Mouse (Mus musculus) liver, adult (tissue): ENCODE measurements around the gene Prss46.

Experiments
- GATA4 ChIP-seq: IDR thresholded peaks from 2 replicates; pipeline ENCODE4 v1.6.1; 2014; ENCODE audit warnings: mild to moderate bottlenecking, low read length; ENCODE audit not compliant: insufficient replicate concordance

Gene Prss46

DNA sequence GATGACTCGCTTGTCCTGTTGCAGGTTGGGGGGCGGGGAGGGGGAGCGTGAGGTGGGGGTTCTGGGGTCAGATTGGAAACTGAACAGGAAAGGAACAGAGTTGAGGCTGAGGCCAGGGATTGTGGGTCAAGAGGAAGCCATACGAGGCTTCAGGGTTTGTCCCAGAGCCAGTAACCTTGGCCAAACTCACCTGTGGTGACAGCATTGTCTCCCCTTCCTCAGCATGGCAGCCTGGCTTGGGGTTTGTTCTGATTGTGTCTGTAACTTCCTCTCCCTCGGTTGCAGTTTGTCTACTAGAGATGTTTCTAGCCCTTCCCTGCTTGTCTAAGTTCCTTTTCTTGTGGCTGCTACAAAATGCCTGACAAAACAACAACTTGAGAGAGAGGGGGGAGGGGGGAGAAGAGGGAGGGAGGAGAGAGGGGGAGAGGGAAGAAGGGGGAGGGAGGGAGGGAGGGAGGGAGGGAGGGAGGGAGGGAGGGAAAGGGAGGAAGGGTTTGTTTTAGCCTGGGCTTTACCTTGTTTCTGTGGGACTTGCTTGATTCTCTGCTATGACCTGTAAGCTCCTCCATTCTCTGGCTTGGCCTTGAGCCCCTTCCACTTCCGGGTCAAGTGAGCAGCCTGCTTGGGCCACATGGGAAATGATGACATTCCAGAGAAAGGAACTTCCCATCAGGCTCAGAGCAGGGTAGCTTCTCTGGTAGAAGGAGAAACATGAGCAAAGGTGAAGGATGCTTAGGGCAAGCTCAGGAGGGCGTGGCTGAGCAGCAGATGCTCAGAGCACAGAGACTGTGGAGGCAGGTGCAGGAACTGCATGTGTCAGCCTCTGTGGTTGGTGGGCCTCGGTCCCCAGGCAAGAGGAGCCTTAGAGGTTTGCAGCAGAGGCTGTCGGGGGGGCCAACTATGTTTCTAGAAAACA lies 43.3 kb downstream of the Prss46 start:
- no peak for TF ChIP-seq GATA4

DNA sequence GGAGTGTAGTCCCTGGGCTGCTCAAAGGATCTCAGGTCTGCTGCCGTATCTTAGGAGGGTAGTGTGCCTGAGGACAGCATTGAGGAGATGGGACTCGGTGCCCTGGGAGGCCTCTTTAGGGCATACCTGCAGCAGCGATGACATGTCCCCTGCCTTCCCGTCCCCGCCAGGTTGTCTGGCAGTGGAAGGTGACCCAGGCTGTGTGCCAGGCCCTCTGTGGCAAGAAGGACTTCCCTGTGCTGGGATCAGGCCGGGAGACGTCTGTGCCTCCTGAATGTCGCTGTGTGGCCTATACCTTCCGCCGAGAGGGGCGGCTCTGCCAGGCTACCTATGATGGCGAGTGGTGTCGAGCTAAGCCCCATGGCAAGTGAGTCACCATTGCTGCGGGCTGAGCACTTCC lies 44.6 kb downstream of the Prss46 start:
- no peak for TF ChIP-seq GATA4

DNA sequence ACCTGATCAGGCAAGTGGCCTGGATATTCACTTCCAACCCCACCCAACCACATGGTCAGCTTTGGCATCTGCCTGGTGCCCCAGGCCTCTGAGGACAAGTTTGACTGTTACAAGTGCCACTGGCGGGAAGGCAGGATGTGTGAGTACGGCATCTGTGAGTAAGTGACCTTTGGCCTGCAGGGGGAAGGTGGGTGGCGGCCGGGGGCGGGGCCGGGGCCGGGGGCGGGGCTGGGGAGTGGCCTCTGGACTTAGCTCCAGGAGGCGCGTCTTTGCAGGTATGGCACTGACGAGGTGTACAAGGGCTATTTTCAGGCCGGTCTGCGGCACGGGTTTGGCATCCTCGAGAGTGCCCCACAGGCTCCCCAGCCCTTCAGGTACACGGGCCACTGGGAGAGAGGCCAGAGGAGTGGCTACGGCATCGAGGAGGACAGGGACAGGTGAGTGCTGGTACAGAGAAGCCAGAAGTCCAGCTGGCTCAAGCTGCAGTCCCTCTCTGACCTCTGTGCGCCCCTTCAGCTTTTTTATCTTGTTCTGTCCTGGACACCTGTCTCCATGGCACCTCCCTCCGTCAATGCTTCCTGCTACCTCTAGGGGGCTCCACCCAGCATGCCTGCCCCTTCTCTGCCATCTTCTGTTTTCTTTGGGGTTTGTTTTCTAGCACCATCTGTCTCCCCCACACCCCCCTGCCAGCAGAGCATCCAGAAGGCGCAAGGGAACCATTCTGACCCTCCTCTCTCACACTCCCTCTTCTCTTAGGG lies 45.9 kb downstream of the Prss46 start:
- TF ChIP-seq GATA4: no peak

- TF ChIP-seq GATA4: no peak
These were observed 46.9 kb downstream of the Prss46 start for GRCm38 (mm10) chr9:110891077-110891828.

DNA sequence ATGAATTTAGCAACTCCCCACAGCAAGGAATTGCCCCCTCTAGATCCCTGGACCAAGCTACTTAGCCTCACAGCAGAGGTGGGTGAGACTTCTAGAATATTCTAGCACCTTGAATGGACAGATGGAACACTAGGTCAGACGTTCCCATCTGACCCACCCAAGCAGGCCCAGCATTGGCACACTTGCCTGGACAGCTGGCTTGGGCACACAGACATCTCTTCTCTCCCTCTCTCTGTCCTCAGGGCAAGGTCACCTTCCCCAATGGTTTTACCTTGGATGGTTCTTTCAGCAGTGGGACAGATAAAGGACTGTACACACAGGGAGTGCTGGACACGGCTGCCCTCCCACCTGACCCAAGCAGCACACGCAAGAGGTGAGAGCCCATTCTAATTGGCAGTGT lies 48.2 kb downstream of the Prss46 start:
- TF ChIP-seq GATA4: no peak

GRCm38 (mm10) chr9:110893429-110893828 lies 49.1 kb downstream of the Prss46 start:
- TF ChIP-seq GATA4: no peak

GRCm38 (mm10) chr9:110895507-110895906 lies 51.2 kb downstream of the Prss46 start:
- no peak for TF ChIP-seq GATA4

- TF ChIP-seq GATA4: no peak
These were observed 51.7 kb downstream of the Prss46 start for GRCm38 (mm10) chr9:110895994-110896393.

DNA sequence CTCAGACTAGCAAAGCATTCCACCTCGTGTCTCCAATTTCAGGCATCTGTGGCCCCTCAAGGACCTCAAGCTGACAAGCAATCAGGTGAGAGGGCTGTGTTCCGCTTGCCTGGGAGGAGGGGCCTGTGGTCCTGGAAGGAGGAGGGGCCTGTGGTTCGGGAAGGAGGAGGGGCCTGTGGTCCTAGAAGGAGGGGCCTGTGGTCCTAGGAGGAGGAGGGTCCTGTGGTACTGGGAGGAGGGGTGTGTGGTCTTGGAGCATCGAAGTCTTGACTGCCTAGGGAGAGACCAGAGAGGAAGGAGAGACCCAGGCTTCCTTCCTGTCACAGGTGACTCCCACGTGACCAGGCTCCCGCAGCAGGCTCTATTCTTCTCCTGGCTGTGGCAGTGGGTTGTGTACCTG lies 52.3 kb downstream of the Prss46 start:
- no peak for TF ChIP-seq GATA4

DNA sequence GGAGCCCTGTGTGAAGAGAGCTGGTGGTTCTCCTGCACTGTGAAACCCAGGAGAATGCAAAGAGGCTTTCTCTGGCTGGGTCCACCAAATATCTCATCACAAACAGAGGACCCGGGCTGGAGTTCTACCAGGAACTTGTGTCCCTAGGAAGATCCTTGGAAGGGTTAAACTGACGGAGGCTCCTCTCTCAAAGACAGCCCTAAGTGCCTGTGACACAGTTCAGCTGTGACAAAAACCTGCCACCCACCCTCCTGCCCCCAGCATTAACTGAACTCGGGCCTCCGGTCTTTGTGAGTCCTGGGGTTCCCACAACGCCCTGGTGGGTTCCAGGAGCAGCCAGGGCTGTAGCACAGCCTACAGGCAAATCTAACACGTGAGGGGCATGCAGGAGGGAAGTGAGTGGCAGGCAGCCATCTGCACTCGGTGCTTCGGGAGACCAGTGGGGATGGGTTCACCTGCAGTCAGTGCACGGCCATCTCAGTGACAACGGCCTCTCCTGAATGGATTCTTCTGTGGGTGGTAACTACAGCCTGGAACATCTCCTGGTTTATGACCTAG lies 55.2 kb downstream of the Prss46 start:
- TF ChIP-seq GATA4: no peak

DNA sequence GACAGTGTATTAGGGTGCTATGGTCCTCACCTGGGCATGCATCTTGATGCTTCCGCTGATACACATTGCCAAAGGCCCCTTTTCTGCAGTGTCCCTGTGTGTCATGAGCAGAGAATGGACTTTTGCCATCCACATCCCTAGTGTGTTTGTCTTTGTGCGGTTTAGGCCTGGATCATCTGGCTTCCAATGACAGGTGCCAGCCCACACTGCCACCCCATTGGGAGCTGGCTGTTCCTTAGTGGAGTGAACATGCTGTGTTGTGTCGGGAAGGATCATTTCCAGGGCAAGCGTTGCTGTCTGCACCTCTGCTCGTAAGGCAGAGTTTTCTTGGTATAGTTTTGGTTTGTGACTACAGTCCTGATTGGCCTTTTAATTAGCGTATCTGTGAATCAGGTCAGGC lies 56.9 kb downstream of the Prss46 start:
- TF ChIP-seq GATA4: no peak

DNA sequence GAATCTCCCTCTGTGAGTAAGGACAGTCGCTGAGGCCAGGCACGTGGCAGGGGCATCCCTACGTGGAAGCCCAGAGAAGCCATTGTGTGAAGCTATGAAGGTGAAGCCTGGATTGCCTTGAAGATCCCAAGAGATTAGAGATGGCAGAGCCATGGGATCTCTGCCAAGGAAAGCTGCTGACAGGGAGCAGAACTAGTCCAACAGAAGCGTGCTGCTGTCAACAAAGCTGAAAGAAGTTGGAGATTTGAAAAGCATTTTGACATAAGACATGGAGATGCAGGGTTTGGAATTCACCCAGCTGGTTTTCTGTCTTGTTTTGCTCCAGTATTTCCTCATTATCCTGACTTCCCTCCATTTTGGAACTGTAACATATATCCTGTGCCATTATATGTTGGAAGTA lies 58.0 kb downstream of the Prss46 start:
- TF ChIP-seq GATA4: no peak
